Mouse (Mus musculus) erythroblast, embryonic 14.5 days (primary cell): Measurements from ENCODE around the gene Tpsg1. TPM values are rescaled to one million over a fixed set of nuclear protein-coding genes. Genes with fewer than 3 reads are reported as not detected.

Experiments
- H3K27me3 ChIP-seq: 2 replicates; pipeline ENCODE4 v1.6.1; 2012; ENCODE audit warnings: inconsistent platforms; ENCODE audit not compliant: control insufficient read depth
- H3K36me3 ChIP-seq: 2 replicates; pipeline ENCODE4 v1.6.1; 2012; ENCODE audit warnings: mild to moderate bottlenecking, inconsistent platforms; ENCODE audit not compliant: control insufficient read depth
- H3K4me1 ChIP-seq: 2 replicates; pipeline ENCODE4 v1.6.1; 2012; ENCODE audit warnings: inconsistent platforms; ENCODE audit not compliant: control insufficient read depth
- H3K4me3 ChIP-seq: replicated peaks from 2 replicates; pipeline ENCODE3; 2012; ENCODE audit warnings: moderate library complexity, mild to moderate bottlenecking, inconsistent platforms
- H3K9me3 ChIP-seq: 2 replicates; pipeline ENCODE4 v1.6.1; 2012; ENCODE audit warnings: low read length, inconsistent platforms, mixed read lengths; ENCODE audit not compliant: control insufficient read depth
- GATA1 ChIP-seq: IDR thresholded peaks from 2 replicates; pipeline ENCODE4 v1.6.1; 2012; ENCODE audit warnings: low read length, inconsistent platforms, mixed read lengths
- TAL1 ChIP-seq: IDR thresholded peaks from 3 replicates; pipeline ENCODE4 v1.6.1; 2012; ENCODE audit warnings: low read length, inconsistent platforms, mixed read lengths
- polyA plus RNA-seq: library from polyadenylated mRNA; stranded (reverse); fragments of >175 nt; gene quantifications from 2 replicates; pipeline ENCODE4 v1.2.3, GENCODE M21; 2012

Gene Tpsg1
- polyA plus RNA-seq, 1 experiment: not detected

GRCm38 (mm10) chr17:25414209-25414608, 45.1 kb downstream of the Tpsg1 start:
- TF ChIP-seq TAL1 (no peak), GATA1 (no peak)
- Histone ChIP-seq H3K27me3 (no peaks in the 10 kb centered on the region), H3K4me3 (no peak overlapping the region), H3K4me1 (no peaks in the 10 kb centered on the region; the same call in 1 of the 2 replicates), H3K9me3 (no peaks in the 10 kb centered on the region), H3K36me3 (no peaks in the 10 kb centered on the region)

GRCm38 (mm10) chr17:25414917-25415316, 45.8 kb downstream of the Tpsg1 start:
- Histone ChIP-seq H3K36me3 (no peaks in the 10 kb centered on the region), H3K9me3 (no peaks in the 10 kb centered on the region), H3K27me3 (no peaks in the 10 kb centered on the region), H3K4me3 (no peak overlapping the region), H3K4me1 (no peaks in the 10 kb centered on the region; the same call in 1 of the 2 replicates)
- TF ChIP-seq GATA1: no peak
- TF ChIP-seq TAL1: no peak

GRCm38 (mm10) chr17:25415421-25415913, 46.4 kb downstream of the Tpsg1 start:
- H3K4me1 ChIP-seq: no peaks in the 10 kb centered on the region; the same call in 1 of the 2 replicates
- H3K9me3 ChIP-seq: no peaks in the 10 kb centered on the region
- H3K27me3 ChIP-seq: no peaks in the 10 kb centered on the region
- H3K36me3 ChIP-seq: no peaks in the 10 kb centered on the region
- no peak for TF ChIP-seq TAL1
- TF ChIP-seq GATA1: no peak
- no peak overlapping the region for H3K4me3 ChIP-seq

GRCm38 (mm10) chr17:25416219-25416618, 47.1 kb downstream of the Tpsg1 start:
- no peak for TF ChIP-seq GATA1
- TF ChIP-seq TAL1: no peak
- no peak overlapping the region for H3K4me3 ChIP-seq
- no peaks in the 10 kb centered on the region for H3K27me3 ChIP-seq
- H3K9me3 ChIP-seq: no peaks in the 10 kb centered on the region
- H3K4me1 ChIP-seq: no peaks in the 10 kb centered on the region; the same call in 1 of the 2 replicates
- no peaks in the 10 kb centered on the region for H3K36me3 ChIP-seq

GRCm38 (mm10) chr17:25417990-25418389, 48.9 kb downstream of the Tpsg1 start:
- H3K27me3 ChIP-seq: no peaks in the 10 kb centered on the region
- TF ChIP-seq TAL1: no peak
- TF ChIP-seq GATA1: no peak
- no peak overlapping the region for H3K4me3 ChIP-seq
- no peaks in the 10 kb centered on the region; the same call in 1 of the 2 replicates for H3K4me1 ChIP-seq
- no peaks in the 10 kb centered on the region for H3K9me3 ChIP-seq
- H3K36me3 ChIP-seq: no peaks in the 10 kb centered on the region

- TF ChIP-seq TAL1: no peak
- no peak for TF ChIP-seq GATA1
- H3K4me1 ChIP-seq: no peaks in the 10 kb centered on the region; the same call in 1 of the 2 replicates
- no peaks in the 10 kb centered on the region for H3K9me3 ChIP-seq
- H3K36me3 ChIP-seq: no peaks in the 10 kb centered on the region
- no peak overlapping the region for H3K4me3 ChIP-seq
- no peaks in the 10 kb centered on the region for H3K27me3 ChIP-seq
Observed at GRCm38 (mm10) chr17:25418926-25419325, 49.9 kb downstream of the Tpsg1 start.

GRCm38 (mm10) chr17:25420998-25421397, 51.9 kb downstream of the Tpsg1 start:
- Histone ChIP-seq H3K36me3 (no peaks in the 10 kb centered on the region), H3K27me3 (no peaks in the 10 kb centered on the region), H3K9me3 (no peaks in the 10 kb centered on the region), H3K4me3 (no peak overlapping the region), H3K4me1 (no peaks in the 10 kb centered on the region; the same call in 1 of the 2 replicates)
- TF ChIP-seq GATA1 (no peak), TAL1 (no peak)

Other genes starting within 250 kb of the Tpsg1 start
- not detected in 2 replicates for gene Ptx4, start 248.5 kb upstream of the Tpsg1 start, polyA plus RNA-seq
- gene Clcn7, start 235.9 kb upstream of the Tpsg1 start, polyA plus RNA-seq: 2.0 and 2.1 TPM in 2 replicates
- not detected in 2 replicates for gene Ccdc154, start 206.8 kb upstream of the Tpsg1 start, polyA plus RNA-seq
- gene Gm38655, start 193.8 kb upstream of the Tpsg1 start, polyA plus RNA-seq: not detected in 2 replicates
- gene BC003965, start 184.7 kb upstream of the Tpsg1 start, polyA plus RNA-seq: 2.0 and 2.1 TPM in 2 replicates
- gene Unkl, start 180.9 kb upstream of the Tpsg1 start, polyA plus RNA-seq: 5.5 and 5.8 TPM in 2 replicates
- 1.3 and 2.1 TPM in 2 replicates for gene Gnptg, start 129.1 kb upstream of the Tpsg1 start, polyA plus RNA-seq
- gene Tsr3, start 129.1 kb upstream of the Tpsg1 start, polyA plus RNA-seq: 1.5 and 2.2 TPM in 2 replicates
- not detected in 2 replicates for gene Baiap3, start 112.9 kb upstream of the Tpsg1 start, polyA plus RNA-seq
- gene Ube2i, start 94.7 kb upstream of the Tpsg1 start, polyA plus RNA-seq: 19.3 and 26.5 TPM in 2 replicates
- 0.28 and 0.74 TPM in 2 replicates for gene Prss34, start 70.9 kb upstream of the Tpsg1 start, polyA plus RNA-seq
- 0.08 TPM in 1 of 2 replicates, not detected in the other for gene Prss28, start 60.6 kb upstream of the Tpsg1 start, polyA plus RNA-seq
- not detected in 2 replicates for gene Prss29, start 50.6 kb upstream of the Tpsg1 start, polyA plus RNA-seq
- gene Tpsab1, start 23.7 kb upstream of the Tpsg1 start, polyA plus RNA-seq: 0.04 TPM in 1 of 2 replicates, not detected in the other
- gene Tpsb2, start 3.0 kb upstream of the Tpsg1 start, polyA plus RNA-seq: 0.21 and 0.22 TPM in 2 replicates
- 0.06 and 0.26 TPM in 2 replicates for gene Cacna1h, start 64.5 kb downstream of the Tpsg1 start, polyA plus RNA-seq
- gene Tekt4, start 85.3 kb downstream of the Tpsg1 start, polyA plus RNA-seq: not detected in 2 replicates
- gene Sstr5, start 128.0 kb downstream of the Tpsg1 start, polyA plus RNA-seq: 0.01 TPM in 1 of 2 replicates, not detected in the other
- not detected in 2 replicates for gene Sox8, start 201.4 kb downstream of the Tpsg1 start, polyA plus RNA-seq
- 0.91 and 1.0 TPM in 2 replicates for gene Lmf1, start 209.8 kb downstream of the Tpsg1 start, polyA plus RNA-seq